Mouse (Mus musculus) naive thymus-derived CD4-positive, alpha-beta T cell, adult 2 months (primary cell): ENCODE data around the gene Gm17174.
"Not testable (repeated sequence)": the region's sequence is repeated elsewhere in the genome, so short reads cannot be mapped to it uniquely, and the experiment has no call there.

ENCODE experiments used
- DNase-seq: peaks from one replicate; pipeline ENCODE4 v3.0.0-alpha.2; 2011; ENCODE audit warnings: low read depth

Gene Gm17174

DNA sequence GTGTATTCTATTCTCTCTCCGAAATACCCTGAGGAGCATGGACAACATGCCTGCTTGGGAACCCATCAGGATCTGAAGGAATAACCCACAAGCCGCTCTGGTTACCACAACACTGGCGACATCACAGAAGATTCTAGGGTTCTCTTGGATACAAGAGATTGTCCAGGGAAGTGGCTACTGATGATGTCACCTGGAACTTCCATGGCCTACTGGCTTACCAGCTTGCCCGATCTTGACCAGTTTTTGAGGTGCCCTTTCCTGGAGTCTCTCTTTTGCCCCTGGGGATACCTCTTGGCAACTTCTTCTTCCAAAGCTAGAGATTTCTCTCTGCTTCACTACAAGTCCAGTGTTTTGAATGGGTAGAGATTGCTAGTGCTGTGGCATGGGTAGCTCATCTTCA is at the start of gene Gm17174:
Gene Gm17174 (minus strand): TSS at position 101 of the 400 bp plus-strand sequence.
- DNase-seq = not testable (repeated sequence)

DNA sequence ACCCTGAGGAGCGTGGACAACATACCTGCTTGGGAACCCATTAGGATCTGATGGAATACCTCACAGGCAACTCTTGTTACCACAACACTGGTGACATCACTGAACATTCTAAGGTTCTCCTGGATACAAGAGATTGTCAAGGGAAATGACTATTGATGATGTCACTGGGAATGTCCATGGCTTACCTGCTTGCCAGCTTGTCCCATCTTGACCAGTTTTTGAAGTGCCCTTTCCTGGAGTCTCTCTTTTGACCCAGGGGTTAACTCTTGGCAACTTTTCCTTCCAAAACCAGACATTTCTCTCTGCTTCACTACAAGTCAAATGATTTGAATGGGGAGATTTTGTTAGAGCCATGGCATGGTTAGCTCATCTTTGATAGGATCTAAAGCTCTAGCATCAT is 43.6 kb upstream of the Gm17174 start, which contains the start of gene Gm4181:
Gene Gm4181 (minus strand): TSS at position 101 of the 400 bp plus-strand sequence.
- DNase-seq = not testable (repeated sequence)

DNA sequence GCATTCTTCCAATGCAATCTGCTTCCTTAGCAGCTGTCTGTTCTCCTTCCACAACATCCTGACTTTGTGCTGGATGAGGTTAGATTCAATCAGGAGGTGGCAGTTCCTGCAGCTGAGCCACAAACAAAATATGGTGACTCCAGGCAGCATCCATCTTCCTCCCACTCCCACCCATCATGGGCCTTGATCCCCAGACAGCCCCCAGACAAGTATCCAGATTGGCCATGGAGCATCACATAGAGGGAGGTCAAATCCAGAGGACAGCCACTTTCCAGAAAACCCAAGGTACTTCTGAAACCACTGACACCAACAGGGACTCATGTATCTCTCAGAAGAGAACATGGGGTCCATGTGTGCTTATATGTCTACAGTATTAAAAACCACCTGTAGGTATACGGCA is 40.5 kb upstream of the Gm17174 start:
- not testable (repeated sequence) for DNase-seq

DNA sequence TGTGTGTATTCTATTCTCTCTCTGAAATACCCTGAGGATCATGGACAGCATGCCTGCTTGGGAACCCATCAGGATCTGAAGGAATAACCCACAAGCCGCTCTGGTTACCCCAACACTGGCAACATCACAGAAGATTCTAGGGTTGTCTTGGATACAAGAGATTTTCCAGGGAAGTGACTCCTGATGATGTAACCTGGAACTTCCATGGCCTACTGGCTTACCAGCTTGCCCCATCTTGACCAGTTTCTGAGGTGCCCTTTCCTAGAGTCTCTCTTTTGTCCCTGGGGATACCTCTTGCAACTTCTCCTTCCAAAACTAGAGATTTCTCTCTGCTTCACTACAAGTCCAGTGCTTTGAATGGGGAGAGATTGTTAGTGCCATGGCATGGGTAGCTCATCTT is 19.3 kb upstream of the Gm17174 start, which contains the start of gene Gm17078:
Gene Gm17078 (minus strand): TSS at position 101 of the 400 bp plus-strand sequence.
- DNase-seq = no peak

DNA sequence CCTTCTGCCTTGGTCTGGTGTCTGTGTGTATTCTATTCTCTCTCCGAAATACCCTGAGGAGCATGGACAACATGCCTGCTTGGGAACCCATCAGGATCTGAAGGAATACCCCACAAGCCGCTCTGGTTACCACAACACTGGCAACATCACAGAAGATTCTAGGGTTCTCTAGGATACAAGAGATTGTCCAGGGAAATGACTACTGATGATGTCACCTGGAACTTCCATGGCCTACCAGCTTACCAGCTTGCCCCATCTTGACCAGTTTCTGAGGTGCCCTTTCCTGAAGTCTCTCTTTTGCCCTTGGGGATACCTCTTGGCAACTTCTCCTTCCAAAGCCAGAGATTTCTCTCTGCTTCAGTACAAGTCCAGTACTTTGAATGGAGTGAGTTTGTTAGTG is 18.0 kb downstream of the Gm17174 start, which contains the start of gene Gm17175:
Gene Gm17175 (minus strand): TSS at position 101 of the 400 bp plus-strand sequence.
- not testable (repeated sequence) for DNase-seq

DNA sequence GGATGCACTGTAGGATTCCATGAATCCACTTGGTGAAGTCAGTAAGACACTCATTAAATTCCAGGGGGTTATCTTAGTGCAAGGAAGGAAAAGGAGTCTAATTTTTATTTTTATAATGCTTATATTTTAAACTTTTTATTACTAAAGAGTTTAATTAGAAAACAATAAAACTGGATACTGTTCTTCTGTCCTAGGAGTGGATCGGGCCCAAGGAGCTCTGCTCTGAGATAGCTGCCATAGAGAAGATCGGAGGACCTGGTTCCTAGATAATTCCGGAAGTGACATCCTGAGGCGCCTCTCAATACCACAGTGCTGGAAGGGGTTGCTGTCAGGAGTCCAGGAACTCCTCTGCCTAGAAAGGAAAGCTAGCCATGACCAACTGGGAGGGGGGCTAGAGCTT is 39.4 kb downstream of the Gm17174 start, which contains the start of gene Gm5622:
Gene Gm5622 (plus strand): TSS at position 301 of the 400 bp plus-strand sequence.
- DNase-seq = no peak
